Mouse (Mus musculus): ENCODE results near the gene Zdhhc20.
"Not testable (repeated sequence)": the region's sequence is repeated elsewhere in the genome, so short reads cannot be mapped to it uniquely, and the experiment has no call there.

Zdhhc20 gene

DNA sequence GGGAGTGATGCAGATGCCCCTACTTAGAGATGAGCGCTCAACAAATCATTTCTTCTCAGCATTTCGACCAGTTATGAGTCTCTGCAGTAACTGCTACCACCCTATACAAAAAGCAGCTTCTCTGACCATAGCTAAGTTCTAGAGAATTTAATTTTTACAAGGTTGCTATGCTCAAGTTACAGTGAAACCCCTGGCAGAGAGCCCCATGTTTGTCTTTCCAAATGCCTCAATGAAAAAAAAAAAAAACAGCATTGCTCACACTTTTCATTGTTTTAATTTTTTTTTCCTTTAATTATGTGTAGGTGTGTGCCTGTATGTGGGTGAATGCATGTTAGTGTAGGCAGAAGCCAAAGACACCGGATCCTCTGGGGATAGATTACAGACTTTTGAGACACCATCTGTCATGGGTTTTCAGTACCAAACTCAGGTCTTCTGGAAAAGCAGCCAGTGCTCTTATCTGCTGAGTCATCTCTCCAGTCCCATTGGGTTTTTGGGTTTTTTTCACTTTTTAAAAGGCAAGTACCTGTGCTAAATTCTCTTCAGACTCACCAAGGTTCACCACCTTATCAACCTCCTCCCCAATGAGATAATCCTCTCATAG is 23.3 kb downstream of the Zdhhc20 start:
- Histone ChIP-seq H3K36me3 (ENCODE audit: control insufficient read depth, insufficient read depth, low read length, poor library complexity, severe bottlenecking) (peaks cover 10% of the 10 kb centered on the region; the same call in 1 of the 2 replicates), H3K27me3 (ENCODE audit: control insufficient read depth, insufficient read depth, low read length, poor library complexity, severe bottlenecking) (no peaks in the 10 kb centered on the region)
- no peak for DNase-seq (ENCODE audit: low read depth, low spot score)

- Histone ChIP-seq H3K36me3 (ENCODE audit: control insufficient read depth, insufficient read depth, low read length, poor library complexity, severe bottlenecking) (peaks cover 7% of the 10 kb centered on the region; the same call in 1 of the 2 replicates), H3K27me3 (ENCODE audit: control insufficient read depth, insufficient read depth, low read length, poor library complexity, severe bottlenecking) (no peaks in the 10 kb centered on the region)
- peak; percentile 22 for DNase-seq (ENCODE audit: low read depth, low spot score)
These were observed 24.8 kb downstream of the Zdhhc20 start for GRCm38 (mm10) chr14:57865256-57865655.

- Histone ChIP-seq H3K36me3 (ENCODE audit: control insufficient read depth, insufficient read depth, low read length, poor library complexity, severe bottlenecking) (peaks cover 8% of the 10 kb centered on the region; the same call in 1 of the 2 replicates), H3K27me3 (ENCODE audit: control insufficient read depth, insufficient read depth, low read length, poor library complexity, severe bottlenecking) (no peaks in the 10 kb centered on the region)
- no peak for DNase-seq (ENCODE audit: low read depth, low spot score)
These were observed 26.9 kb downstream of the Zdhhc20 start for GRCm38 (mm10) chr14:57863129-57863528.

DNA sequence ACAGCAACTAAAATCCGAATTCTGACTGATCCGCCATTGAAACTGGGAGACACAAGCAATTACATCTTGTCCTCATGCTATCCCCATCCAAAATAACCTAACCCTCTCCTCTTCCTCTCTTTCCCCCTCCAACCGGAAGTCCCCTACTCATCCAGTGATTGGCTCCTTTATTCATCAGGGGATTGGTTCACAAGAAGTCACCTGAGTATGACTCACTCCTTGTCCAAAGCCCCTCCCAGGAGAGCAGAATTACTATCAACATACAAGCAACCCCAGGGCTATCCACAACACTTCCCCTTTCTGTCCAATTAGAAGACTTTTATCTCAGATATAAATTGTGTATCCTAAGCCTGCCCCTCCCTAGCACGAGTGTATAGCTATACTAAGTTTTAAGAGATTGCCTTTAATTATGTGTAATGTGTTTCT is 28.1 kb downstream of the Zdhhc20 start:
- Histone ChIP-seq H3K36me3 (ENCODE audit: control insufficient read depth, insufficient read depth, low read length, poor library complexity, severe bottlenecking) (peaks cover 8% of the 10 kb centered on the region; the same call in 1 of the 2 replicates), H3K27me3 (ENCODE audit: control insufficient read depth, insufficient read depth, low read length, poor library complexity, severe bottlenecking) (no peaks in the 10 kb centered on the region)
- DNase-seq (ENCODE audit: low read depth, low spot score) = no peak

DNA sequence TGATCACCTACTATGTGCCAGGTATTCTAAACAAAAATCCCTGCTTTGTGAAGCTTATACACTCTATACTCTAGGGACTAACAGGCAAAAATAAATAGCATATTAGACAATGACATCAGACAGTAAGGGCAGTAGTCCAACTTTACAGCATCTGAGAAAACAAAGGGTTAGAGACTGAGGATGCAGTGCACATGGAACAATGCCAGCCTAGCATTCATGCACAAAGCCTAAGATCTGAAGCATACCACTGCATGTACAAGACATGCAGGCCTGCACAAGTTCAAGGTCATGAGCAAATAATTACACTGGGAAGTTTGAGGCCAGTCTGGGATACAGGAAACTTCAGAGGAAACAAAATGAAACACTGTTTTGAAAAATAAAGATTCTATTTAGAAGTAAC is 30.6 kb downstream of the Zdhhc20 start:
- H3K27me3 ChIP-seq (ENCODE audit: control insufficient read depth, insufficient read depth, low read length, poor library complexity, severe bottlenecking) = no peaks in the 10 kb centered on the region
- DNase-seq (ENCODE audit: low read depth, low spot score) = no peak
- peaks cover 9% of the 10 kb centered on the region; the same call in 1 of the 2 replicates for H3K36me3 ChIP-seq (ENCODE audit: control insufficient read depth, insufficient read depth, low read length, poor library complexity, severe bottlenecking)

DNA sequence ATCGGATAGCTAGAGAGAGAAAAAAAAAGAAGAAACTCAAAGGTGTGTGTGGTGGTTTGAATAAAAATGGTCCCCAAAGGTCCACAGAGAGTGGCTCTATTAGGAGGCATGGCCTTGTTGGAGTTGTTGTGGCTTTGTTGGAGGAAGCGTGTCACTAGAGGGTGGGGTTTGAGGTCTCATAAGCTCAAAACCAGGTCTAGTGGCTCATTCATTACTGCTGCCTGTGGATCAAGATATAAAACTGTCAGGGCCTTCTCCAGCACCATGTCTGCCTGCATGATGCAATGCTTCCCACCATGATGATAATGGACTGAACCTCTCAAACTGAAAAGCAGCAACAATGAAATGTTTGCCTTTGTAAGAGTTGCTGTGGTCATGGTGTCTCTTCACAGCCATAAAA is 31.5 kb downstream of the Zdhhc20 start:
- Histone ChIP-seq H3K36me3 (ENCODE audit: control insufficient read depth, insufficient read depth, low read length, poor library complexity, severe bottlenecking) (peaks cover 5% of the 10 kb centered on the region; the same call in 1 of the 2 replicates), H3K27me3 (ENCODE audit: control insufficient read depth, insufficient read depth, low read length, poor library complexity, severe bottlenecking) (no peaks in the 10 kb centered on the region)
- DNase-seq (ENCODE audit: low read depth, low spot score) = no peak

DNA sequence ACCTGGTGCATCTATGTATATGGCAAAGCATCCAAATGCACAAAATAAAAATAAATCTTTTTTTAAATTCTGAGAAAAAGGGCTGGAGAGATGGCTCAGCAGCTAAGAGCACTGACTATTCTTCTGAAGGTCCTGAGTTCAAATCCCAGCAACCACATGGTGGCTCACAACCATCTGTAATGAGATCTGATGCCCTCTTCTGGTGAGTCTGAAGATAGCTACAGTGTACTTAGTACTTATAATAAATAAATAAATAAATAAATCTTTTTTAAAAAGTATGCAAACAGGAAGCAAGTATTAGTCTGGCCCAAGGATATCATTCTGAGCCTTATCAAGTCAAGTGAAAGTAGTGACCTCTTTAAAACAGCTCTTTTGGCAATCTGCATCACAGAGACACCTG is 34.0 kb downstream of the Zdhhc20 start:
- DNase-seq (ENCODE audit: low read depth, low spot score) = peak; percentile 17
- H3K36me3 ChIP-seq (ENCODE audit: control insufficient read depth, insufficient read depth, low read length, poor library complexity, severe bottlenecking); H3K27me3 ChIP-seq (ENCODE audit: control insufficient read depth, insufficient read depth, low read length, poor library complexity, severe bottlenecking): not testable (repeated sequence)

DNA sequence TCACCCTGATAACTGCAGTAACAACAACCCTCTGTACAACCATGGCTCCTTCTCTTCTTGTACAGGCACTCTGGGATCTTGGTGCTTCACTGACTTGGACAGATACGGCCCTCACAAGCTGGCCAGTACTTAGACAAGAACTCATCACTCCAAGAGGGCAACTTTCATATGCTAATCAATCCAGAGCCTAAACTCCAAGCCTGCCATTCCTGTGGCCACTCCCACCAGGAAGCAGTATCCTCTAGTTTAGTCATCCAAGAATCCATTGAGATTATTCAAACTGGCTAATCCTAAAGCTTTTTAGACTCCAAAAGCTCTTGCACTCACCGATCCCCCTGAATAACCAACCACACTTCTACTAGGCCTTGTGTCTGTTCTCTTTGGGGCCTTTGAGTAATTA is 37.1 kb downstream of the Zdhhc20 start:
- no peaks in the 10 kb centered on the region for H3K27me3 ChIP-seq (ENCODE audit: control insufficient read depth, insufficient read depth, low read length, poor library complexity, severe bottlenecking)
- peaks cover 4% of the 10 kb centered on the region; the same call in 1 of the 2 replicates for H3K36me3 ChIP-seq (ENCODE audit: control insufficient read depth, insufficient read depth, low read length, poor library complexity, severe bottlenecking)
- DNase-seq (ENCODE audit: low read depth, low spot score) = no peak

GRCm38 (mm10) chr14:57850330-57850729 is 39.7 kb downstream of the Zdhhc20 start:
- no peak for DNase-seq (ENCODE audit: low read depth, low spot score)
- Histone ChIP-seq H3K27me3 (ENCODE audit: control insufficient read depth, insufficient read depth, low read length, poor library complexity, severe bottlenecking) (no peaks in the 10 kb centered on the region), H3K36me3 (ENCODE audit: control insufficient read depth, insufficient read depth, low read length, poor library complexity, severe bottlenecking) (peaks cover 5% of the 10 kb centered on the region; the same call in 1 of the 2 replicates)

GRCm38 (mm10) chr14:57848646-57849045 is 41.4 kb downstream of the Zdhhc20 start:
- Histone ChIP-seq H3K36me3 (ENCODE audit: control insufficient read depth, insufficient read depth, low read length, poor library complexity, severe bottlenecking) (peaks cover 15% of the 10 kb centered on the region; the same call in 1 of the 2 replicates), H3K27me3 (ENCODE audit: control insufficient read depth, insufficient read depth, low read length, poor library complexity, severe bottlenecking) (no peaks in the 10 kb centered on the region)
- no peak for DNase-seq (ENCODE audit: low read depth, low spot score)

GRCm38 (mm10) chr14:57848061-57848460 is 42.0 kb downstream of the Zdhhc20 start:
- not testable (repeated sequence) for DNase-seq (ENCODE audit: low read depth, low spot score); H3K27me3 ChIP-seq (ENCODE audit: control insufficient read depth, insufficient read depth, low read length, poor library complexity, severe bottlenecking)
- peaks cover 15% of the 10 kb centered on the region; the same call in 1 of the 2 replicates for H3K36me3 ChIP-seq (ENCODE audit: control insufficient read depth, insufficient read depth, low read length, poor library complexity, severe bottlenecking)

GRCm38 (mm10) chr14:57844535-57844934 is 45.5 kb downstream of the Zdhhc20 start:
- no peaks in the 10 kb centered on the region for H3K27me3 ChIP-seq (ENCODE audit: control insufficient read depth, insufficient read depth, low read length, poor library complexity, severe bottlenecking)
- H3K36me3 ChIP-seq (ENCODE audit: control insufficient read depth, insufficient read depth, low read length, poor library complexity, severe bottlenecking) = peaks cover 19% of the 10 kb centered on the region
- DNase-seq (ENCODE audit: low read depth, low spot score) = no peak

- peaks cover 4% of the 10 kb centered on the region for H3K36me3 ChIP-seq (ENCODE audit: control insufficient read depth, insufficient read depth, low read length, poor library complexity, severe bottlenecking)
These were observed 54.9 kb downstream of the Zdhhc20 start for GRCm38 (mm10) chr14:57835157-57835556.

GRCm38 (mm10) chr14:57833526-57833925 is 56.5 kb downstream of the Zdhhc20 start:
- no peak for DNase-seq (ENCODE audit: low read depth, low spot score)
- Histone ChIP-seq H3K27me3 (ENCODE audit: control insufficient read depth, insufficient read depth, low read length, poor library complexity, severe bottlenecking) (no peaks in the 10 kb centered on the region), H3K36me3 (ENCODE audit: control insufficient read depth, insufficient read depth, low read length, poor library complexity, severe bottlenecking) (peaks cover 2% of the 10 kb centered on the region; the same call in 1 of the 2 replicates)

More at GRCm38 (mm10) chr14:57835157-57835556, 54.9 kb downstream of the Zdhhc20 start:
- no peak for DNase-seq (ENCODE audit: low read depth, low spot score)
- no peaks in the 10 kb centered on the region for H3K27me3 ChIP-seq (ENCODE audit: control insufficient read depth, insufficient read depth, low read length, poor library complexity, severe bottlenecking)

DNA sequence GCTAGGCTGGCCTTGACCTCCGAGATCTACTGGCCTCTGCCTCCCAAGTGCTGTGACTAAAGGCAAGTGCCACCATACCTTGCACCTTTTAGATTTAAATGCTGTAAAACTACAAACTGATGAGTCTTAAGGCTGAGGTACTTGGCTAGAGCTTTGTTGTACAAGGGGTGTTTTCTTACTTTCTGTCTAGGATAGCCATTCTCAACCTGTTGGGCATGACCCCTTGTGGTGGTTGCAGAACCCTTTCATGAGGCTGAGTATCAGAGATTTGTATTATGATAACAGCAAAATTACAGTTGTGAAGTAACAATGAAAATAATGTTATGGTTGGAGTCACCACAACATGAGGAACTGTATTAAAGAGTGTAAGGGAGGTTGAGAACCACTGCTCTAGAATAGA is 62.8 kb downstream of the Zdhhc20 start:
- Histone ChIP-seq H3K36me3 (ENCODE audit: control insufficient read depth, insufficient read depth, low read length, poor library complexity, severe bottlenecking) (no peaks in the 10 kb centered on the region), H3K27me3 (ENCODE audit: control insufficient read depth, insufficient read depth, low read length, poor library complexity, severe bottlenecking) (no peaks in the 10 kb centered on the region)
- DNase-seq (ENCODE audit: low read depth, low spot score) = peak; percentile 51

Data from splenic B cell, adult 2 months (primary cell).